Mouse (Mus musculus): ENCODE measurements around the gene Rab3c. TPM values are rescaled to one million over a fixed set of nuclear protein-coding genes. Genes with fewer than 3 reads are reported as not detected.

The Rab3c gene
- polyA plus RNA-seq, 1 experiment from 2014 or later: 3.0 TPM

- DNase-seq (ENCODE audit: low spot score): no peak
- 94% methylated on average over 3 of the region's 3 CpGs for WGBS
- Histone ChIP-seq H3K36me3 (ENCODE audit: control insufficient read depth, insufficient read depth, low read length) (no peaks in the 10 kb centered on the region), H3K4me3 (ENCODE audit: low read depth, low read length) (no peak overlapping the region), H3K4me1 (ENCODE audit: control insufficient read depth, insufficient read depth, low read length) (no peaks in the 10 kb centered on the region), H3K9me3 (ENCODE audit: control insufficient read depth, low read length) (no peaks in the 10 kb centered on the region), H3K4me2 (ENCODE audit: low read depth, low read length) (no peak overlapping the region), H3K27me3 (replicated peaks; ENCODE audit: control insufficient read depth, insufficient read depth, low read length) (no peaks in the 10 kb centered on the region), H3K27ac (replicated peaks; ENCODE audit: low read depth, low read length) (no peak overlapping the region), H3K9ac (ENCODE audit: low read depth, low read length) (no peak overlapping the region)
- ATAC-seq (ENCODE audit: low read depth): no peak
Measured at GRCm38 (mm10) chr13:110067149-110067548, 213.6 kb downstream of the Rab3c start.

DNA sequence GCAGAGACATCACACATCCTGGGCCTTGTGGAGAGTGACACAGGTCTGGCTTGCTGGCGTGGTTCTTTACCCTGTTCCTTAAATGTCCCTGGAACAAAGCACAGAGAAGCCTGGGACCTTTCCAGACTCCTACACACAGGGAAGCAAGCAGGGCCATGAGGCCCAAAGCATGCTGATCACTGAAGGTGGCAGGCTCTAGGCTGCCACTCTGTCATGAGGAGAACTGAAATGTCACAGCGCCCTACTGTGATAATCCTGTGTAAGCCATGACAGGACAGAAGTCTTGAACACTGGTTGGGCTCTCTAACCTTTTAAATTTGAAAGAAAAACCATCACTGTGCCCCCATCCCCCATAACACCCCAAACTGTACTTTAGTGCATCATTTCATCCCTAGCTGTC, 214.1 kb downstream of the Rab3c start:
- no peak for ATAC-seq (ENCODE audit: low read depth)
- H3K4me1 ChIP-seq (ENCODE audit: control insufficient read depth, insufficient read depth, low read length): no peaks in the 10 kb centered on the region

DNA sequence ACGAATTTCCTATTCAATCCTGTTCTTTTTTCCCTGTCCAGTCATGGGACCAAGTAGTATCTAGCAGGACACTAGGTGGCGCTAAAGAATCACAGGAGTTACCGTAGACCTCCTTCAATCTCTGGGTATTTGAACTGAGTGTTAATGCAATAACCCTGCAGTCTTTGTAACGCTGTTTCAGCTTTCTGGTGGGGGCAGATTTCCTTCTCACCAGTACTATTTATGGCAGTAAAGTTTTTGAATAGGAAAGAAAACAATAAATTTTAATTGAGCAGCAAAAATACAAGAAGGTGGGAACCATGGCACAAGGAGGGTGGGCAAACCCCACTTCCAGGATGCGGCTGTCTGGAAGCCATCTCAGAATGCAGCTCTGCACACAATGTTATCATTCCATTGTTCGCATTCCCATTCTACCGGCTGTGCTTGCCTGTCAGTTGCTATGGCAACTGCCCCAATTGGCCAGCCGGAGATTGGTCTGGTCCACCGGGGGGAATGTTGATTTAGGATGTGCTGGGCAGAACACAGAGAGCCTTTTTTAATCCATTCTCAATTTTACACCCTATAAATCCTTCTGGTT, 217.9 kb downstream of the Rab3c start:
- H3K4me2 ChIP-seq (ENCODE audit: low read depth, low read length): peak overlapping the region; percentile 21; the same call in 1 of the 2 replicates
- no peak overlapping the region for H3K4me3 ChIP-seq (ENCODE audit: low read depth, low read length)
- peak; percentile 94 for ATAC-seq (ENCODE audit: low read depth)
- no peak overlapping the region for H3K27ac ChIP-seq (replicated peaks; ENCODE audit: low read depth, low read length)
- H3K36me3 ChIP-seq (ENCODE audit: control insufficient read depth, insufficient read depth, low read length): no peaks in the 10 kb centered on the region
- H3K9me3 ChIP-seq (ENCODE audit: control insufficient read depth, low read length): no peaks in the 10 kb centered on the region
- no peak overlapping the region for H3K9ac ChIP-seq (ENCODE audit: low read depth, low read length)
- peak; percentile 93 for DNase-seq (ENCODE audit: low spot score)
- WGBS: 20% methylated on average over 9 of the region's 9 CpGs
- no peaks in the 10 kb centered on the region for H3K4me1 ChIP-seq (ENCODE audit: control insufficient read depth, insufficient read depth, low read length)
- H3K27me3 ChIP-seq (replicated peaks; ENCODE audit: control insufficient read depth, insufficient read depth, low read length): no peaks in the 10 kb centered on the region

More for the DNA sequence above, 214.1 kb downstream of the Rab3c start:
- WGBS: 80% methylated on average over 2 of the region's 2 CpGs
- no peak overlapping the region for H3K4me2 ChIP-seq (ENCODE audit: low read depth, low read length)
- H3K4me3 ChIP-seq (ENCODE audit: low read depth, low read length): no peak overlapping the region
- no peak for DNase-seq (ENCODE audit: low spot score)
- no peak overlapping the region for H3K27ac ChIP-seq (replicated peaks; ENCODE audit: low read depth, low read length)
- H3K9ac ChIP-seq (ENCODE audit: low read depth, low read length): no peak overlapping the region
- H3K9me3 ChIP-seq (ENCODE audit: control insufficient read depth, low read length): no peaks in the 10 kb centered on the region
- no peaks in the 10 kb centered on the region for H3K27me3 ChIP-seq (replicated peaks; ENCODE audit: control insufficient read depth, insufficient read depth, low read length)
- no peaks in the 10 kb centered on the region for H3K36me3 ChIP-seq (ENCODE audit: control insufficient read depth, insufficient read depth, low read length)

GRCm38 (mm10) chr13:110062288-110062687, 218.5 kb downstream of the Rab3c start:
- DNase-seq (ENCODE audit: low spot score): no peak
- no peak for ATAC-seq (ENCODE audit: low read depth)
- Histone ChIP-seq H3K9me3 (ENCODE audit: control insufficient read depth, low read length) (no peaks in the 10 kb centered on the region), H3K4me3 (ENCODE audit: low read depth, low read length) (no peak overlapping the region), H3K27me3 (replicated peaks; ENCODE audit: control insufficient read depth, insufficient read depth, low read length) (no peaks in the 10 kb centered on the region), H3K4me2 (ENCODE audit: low read depth, low read length) (no peak overlapping the region), H3K9ac (ENCODE audit: low read depth, low read length) (no peak overlapping the region), H3K27ac (replicated peaks; ENCODE audit: low read depth, low read length) (no peak overlapping the region), H3K4me1 (ENCODE audit: control insufficient read depth, insufficient read depth, low read length) (no peaks in the 10 kb centered on the region), H3K36me3 (ENCODE audit: control insufficient read depth, insufficient read depth, low read length) (no peaks in the 10 kb centered on the region)
- WGBS: 61% methylated on average over 8 of the region's 8 CpGs

- Histone ChIP-seq H3K27me3 (replicated peaks; ENCODE audit: control insufficient read depth, insufficient read depth, low read length) (no peaks in the 10 kb centered on the region), H3K4me2 (ENCODE audit: low read depth, low read length) (no peak overlapping the region), H3K27ac (replicated peaks; ENCODE audit: low read depth, low read length) (no peak overlapping the region), H3K4me1 (ENCODE audit: control insufficient read depth, insufficient read depth, low read length) (no peaks in the 10 kb centered on the region), H3K36me3 (ENCODE audit: control insufficient read depth, insufficient read depth, low read length) (no peaks in the 10 kb centered on the region), H3K4me3 (ENCODE audit: low read depth, low read length) (no peak overlapping the region), H3K9ac (ENCODE audit: low read depth, low read length) (no peak overlapping the region), H3K9me3 (ENCODE audit: control insufficient read depth, low read length) (no peaks in the 10 kb centered on the region)
- 47% methylated on average over 8 of the region's 8 CpGs for WGBS
- DNase-seq (ENCODE audit: low spot score) (peak; percentile 54), ATAC-seq (ENCODE audit: low read depth) (no peak)
Measured at GRCm38 (mm10) chr13:110054538-110054937, 226.3 kb downstream of the Rab3c start.

DNA sequence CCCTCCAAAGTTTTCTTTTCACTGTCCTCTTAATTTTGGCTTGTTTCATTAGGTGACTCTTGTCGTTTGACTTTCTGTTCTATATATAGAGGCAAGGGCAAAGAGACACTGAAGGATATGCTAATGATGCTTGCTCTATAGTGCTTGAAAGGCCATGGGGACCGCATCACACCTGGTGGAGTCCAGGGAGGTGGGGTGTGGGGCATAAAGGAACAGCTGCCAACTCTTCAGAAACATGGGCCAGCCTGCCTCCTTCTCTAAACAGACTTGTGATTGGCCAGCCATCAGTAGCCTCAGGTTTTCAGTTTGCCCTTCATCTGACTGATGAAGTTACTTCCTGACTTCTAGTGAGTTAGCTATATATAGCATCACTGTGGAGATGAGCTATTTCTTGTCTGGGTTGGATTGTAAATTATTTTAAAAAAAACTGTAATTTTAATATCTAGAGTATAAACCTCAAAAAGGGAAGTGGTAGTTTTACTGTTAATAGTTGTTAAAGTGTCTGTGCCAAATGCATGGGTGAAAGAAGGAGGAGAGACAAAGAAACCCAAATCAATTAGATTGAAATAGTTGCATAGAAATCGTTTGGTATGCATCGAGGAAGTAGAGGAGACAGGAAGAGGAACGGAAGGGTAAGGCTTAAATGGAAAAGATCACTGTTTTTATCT, 231.9 kb downstream of the Rab3c start:
- DNase-seq (ENCODE audit: low spot score) (no peak), ATAC-seq (ENCODE audit: low read depth) (no peak)
- H3K4me3 ChIP-seq (ENCODE audit: low read depth, low read length): no peak overlapping the region
- H3K36me3 ChIP-seq (ENCODE audit: control insufficient read depth, insufficient read depth, low read length): no peaks in the 10 kb centered on the region
- no peak overlapping the region for H3K4me2 ChIP-seq (ENCODE audit: low read depth, low read length)
- H3K9ac ChIP-seq (ENCODE audit: low read depth, low read length): no peak overlapping the region
- no peak overlapping the region for H3K27ac ChIP-seq (replicated peaks; ENCODE audit: low read depth, low read length)
- no peaks in the 10 kb centered on the region for H3K4me1 ChIP-seq (ENCODE audit: control insufficient read depth, insufficient read depth, low read length)
- no peaks in the 10 kb centered on the region for H3K27me3 ChIP-seq (replicated peaks; ENCODE audit: control insufficient read depth, insufficient read depth, low read length)
- H3K9me3 ChIP-seq (ENCODE audit: control insufficient read depth, low read length): no peaks in the 10 kb centered on the region
- WGBS: 58% methylated on average over 5 of the region's 5 CpGs

GRCm38 (mm10) chr13:110044418-110044817, 236.4 kb downstream of the Rab3c start:
- no peak overlapping the region for H3K9ac ChIP-seq (ENCODE audit: low read depth, low read length)
- no peaks in the 10 kb centered on the region for H3K36me3 ChIP-seq (ENCODE audit: control insufficient read depth, insufficient read depth, low read length)
- H3K4me3 ChIP-seq (ENCODE audit: low read depth, low read length): no peak overlapping the region
- 83% methylated on average over 4 of the region's 4 CpGs for WGBS
- H3K4me2 ChIP-seq (ENCODE audit: low read depth, low read length): no peak overlapping the region
- DNase-seq (ENCODE audit: low spot score) (no peak), ATAC-seq (ENCODE audit: low read depth) (no peak)
- no peaks in the 10 kb centered on the region for H3K9me3 ChIP-seq (ENCODE audit: control insufficient read depth, low read length)
- H3K27ac ChIP-seq (replicated peaks; ENCODE audit: low read depth, low read length): no peak overlapping the region
- no peaks in the 10 kb centered on the region for H3K4me1 ChIP-seq (ENCODE audit: control insufficient read depth, insufficient read depth, low read length)
- no peaks in the 10 kb centered on the region for H3K27me3 ChIP-seq (replicated peaks; ENCODE audit: control insufficient read depth, insufficient read depth, low read length)

GRCm38 (mm10) chr13:110039779-110040498, 240.9 kb downstream of the Rab3c start:
- Histone ChIP-seq H3K27me3 (replicated peaks; ENCODE audit: control insufficient read depth, insufficient read depth, low read length) (no peaks in the 10 kb centered on the region), H3K9ac (ENCODE audit: low read depth, low read length) (no peak overlapping the region), H3K9me3 (ENCODE audit: control insufficient read depth, low read length) (no peaks in the 10 kb centered on the region), H3K4me2 (ENCODE audit: low read depth, low read length) (no peak overlapping the region), H3K27ac (replicated peaks; ENCODE audit: low read depth, low read length) (no peak overlapping the region), H3K4me1 (ENCODE audit: control insufficient read depth, insufficient read depth, low read length) (no peaks in the 10 kb centered on the region), H3K36me3 (ENCODE audit: control insufficient read depth, insufficient read depth, low read length) (no peaks in the 10 kb centered on the region), H3K4me3 (ENCODE audit: low read depth, low read length) (no peak overlapping the region)
- no peak for ATAC-seq (ENCODE audit: low read depth)
- 78% methylated on average over 3 of the region's 3 CpGs for WGBS
- DNase-seq (ENCODE audit: low spot score): peak; percentile 45
